Mouse (Mus musculus) brain, embryonic 14.5 days (tissue): ENCODE measurements around the gene Dgkh.

Experiments
- CTCF ChIP-seq: fragments of 200-500 bp; IDR thresholded peaks from 2 replicates; pipeline ENCODE4 v1.5.1; 2012; ENCODE audit warnings: inconsistent platforms, mild to moderate bottlenecking, moderate library complexity, borderline replicate concordance; ENCODE audit not compliant: insufficient read depth, insufficient read length; ENCODE audit errors: extremely low read depth
- POLR2A ChIP-seq: fragments of 200-500 bp; IDR thresholded peaks from 2 replicates; pipeline ENCODE4 v1.6.1; 2012; ENCODE audit warnings: mild to moderate bottlenecking, inconsistent platforms, borderline replicate concordance; ENCODE audit not compliant: poor library complexity, insufficient read depth, insufficient read length, severe bottlenecking; ENCODE audit errors: extremely low read depth

- TF ChIP-seq CTCF (no peak), POLR2A (no peak)
Measured at GRCm38 (mm10) chr14:78748692-78749091, 16.1 kb upstream of the Dgkh start.
